Comparison of ENCODE assay signal across 16 mouse cellular contexts in the genomic region with DNA sequence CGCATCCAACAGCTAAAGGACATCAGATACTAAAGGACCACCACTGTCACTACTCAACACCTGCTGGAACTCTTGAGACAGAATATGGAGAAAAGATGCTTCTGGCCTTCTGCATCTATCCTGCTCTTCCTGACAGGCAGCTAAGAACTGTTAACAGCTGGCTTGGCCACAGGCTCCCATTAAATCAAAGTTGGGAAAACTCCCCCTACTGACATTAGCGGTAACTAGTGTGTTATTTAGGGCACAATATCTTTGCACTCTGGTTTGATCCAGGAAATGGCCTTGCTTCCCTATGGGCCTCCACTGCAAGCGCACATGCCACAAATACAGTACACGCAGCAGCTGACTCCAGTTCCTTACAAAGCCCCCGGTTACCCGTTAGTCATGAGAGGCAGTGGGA.
DNase-seq lines count a peak whose midpoint lies in the region; ATAC-seq and TF ChIP-seq lines count a peak whose summit lies in the region.
"Had no signal": no experiment of that assay in that cellular context is flagged by ENCODE, and none has a peak within 500 bp of the region (broad histone marks: within the 10 kb centered on the region; RNA-seq: fewer than 3 reads in every experiment).

No protein-coding gene starts in this region.

- no peak overlapping the region for H3K9ac ChIP-seq in kidney, postnatal 0 days (ENCODE audit: low read depth, low read length)
- H3K9ac ChIP-seq in embryonic facial prominence, embryonic 14.5 days (ENCODE audit: low read depth, low read length) = no peak overlapping the region
- H3K9ac ChIP-seq: embryonic facial prominence, embryonic 13.5 days; heart, embryonic 15.5 days had no signal

- ATAC-seq in kidney, postnatal 0 days (replicated peaks; ENCODE audit: low FRiP score, low read depth) = no peak; the same call in 1 of the 2 replicates
- no peak for ATAC-seq in embryonic facial prominence, embryonic 14.5 days (ENCODE audit: low read depth)
- 0 out of 2 replicates have a peak, but pooled peaks have one; percentile 29 for ATAC-seq in megakaryocyte progenitor cell, adult 5-6 weeks (replicated peaks; ENCODE audit: poor library complexity)
- ATAC-seq: midbrain, embryonic 13.5 days had no signal

- TF ChIP-seq CTCF in kidney, postnatal 0 days (IDR thresholded peaks at IDR 0.05; ENCODE audit: low read depth) = peak; percentile 44; the same call in 1 of the 2 replicates

- no peaks in the 10 kb centered on the region for H3K36me3 ChIP-seq in kidney, postnatal 0 days (ENCODE audit: insufficient read depth, low read length)
- no peaks in the 10 kb centered on the region for H3K36me3 ChIP-seq in embryonic facial prominence, embryonic 14.5 days (ENCODE audit: control insufficient read depth, insufficient read depth, low read length)
- H3K36me3 ChIP-seq: embryonic facial prominence, embryonic 13.5 days; heart, embryonic 15.5 days; midbrain, embryonic 13.5 days had no signal

- H3K4me3 ChIP-seq in kidney, postnatal 0 days (replicated peaks; ENCODE audit: low read depth, low read length) = no peak overlapping the region
- H3K4me3 ChIP-seq in embryonic facial prominence, embryonic 14.5 days (ENCODE audit: low read depth, low read length) = no peak overlapping the region
- H3K4me3 ChIP-seq: heart, embryonic 15.5 days; layer of hippocampus, adult 2 months; midbrain, embryonic 13.5 days had no signal

- no peaks in the 10 kb centered on the region for H3K4me1 ChIP-seq in kidney, postnatal 0 days (replicated peaks; ENCODE audit: insufficient read depth, low read length)
- peaks cover 23% of the 10 kb centered on the region for H3K4me1 ChIP-seq in embryonic facial prominence, embryonic 14.5 days (ENCODE audit: control insufficient read depth, insufficient read depth, low read length)

- no peak overlapping the region for H3K4me2 ChIP-seq in kidney, postnatal 0 days (ENCODE audit: low read length)
- H3K4me2 ChIP-seq in embryonic facial prominence, embryonic 14.5 days (ENCODE audit: low read depth, low read length) = no peak overlapping the region

- H3K27ac ChIP-seq in kidney, postnatal 0 days = no peak overlapping the region
- peak overlapping the region; percentile 39 for H3K27ac ChIP-seq in embryonic facial prominence, embryonic 14.5 days (replicated peaks; ENCODE audit: low read depth, low read length)
- H3K27ac ChIP-seq: heart, embryonic 15.5 days; layer of hippocampus, adult 2 months had no signal

- 53% methylated on average over 6 of the region's 6 CpGs for WGBS in kidney, postnatal 0 days
- WGBS in embryonic facial prominence, embryonic 14.5 days = 50% methylated on average over 6 of the region's 6 CpGs

- H3K27me3 ChIP-seq in kidney, postnatal 0 days (ENCODE audit: insufficient read depth, low read length) = no peaks in the 10 kb centered on the region
- H3K27me3 ChIP-seq in embryonic facial prominence, embryonic 14.5 days (replicated peaks; ENCODE audit: control insufficient read depth, insufficient read depth, low read length) = no peaks in the 10 kb centered on the region
- H3K27me3 ChIP-seq: CH12.LX; embryonic facial prominence, embryonic 13.5 days; heart, embryonic 15.5 days; midbrain, embryonic 13.5 days had no signal

- DNase-seq in kidney, postnatal 0 days (ENCODE audit: low spot score) = peak; percentile 76
- no peak for DNase-seq in kidney, adult 11 months
- peak; percentile 53 for DNase-seq in embryo, embryonic 11 days
- peak; percentile 61 for DNase-seq in embryonic facial prominence, embryonic 14.5 days (ENCODE audit: low spot score)
- no peak for DNase-seq in gastrocnemius, postnatal 4 days (ENCODE audit: low spot score in 2 of 2)
- no peak for DNase-seq in cerebellum, postnatal 10 days
- DNase-seq: cerebellum, adult 11-12 months; gastrocnemius, postnatal 14 days; liver; thymus, postnatal 25 days had no signal

- H3K9me3 ChIP-seq in kidney, postnatal 0 days (replicated peaks; ENCODE audit: low read length) = no peaks in the 10 kb centered on the region
- H3K9me3 ChIP-seq in embryonic facial prominence, embryonic 14.5 days (ENCODE audit: control insufficient read depth, low read length) = no peaks in the 10 kb centered on the region
- H3K9me3 ChIP-seq: embryonic facial prominence, embryonic 13.5 days; heart, embryonic 15.5 days; midbrain, embryonic 13.5 days had no signal

Comparison
In these comparisons a context has a peak if more than half of its experiments do, and no peak if none do; other contexts are left out.
1. DNase-seq: peak in kidney, postnatal 0 days (single experiment), embryo, embryonic 11 days (single experiment) and embryonic facial prominence, embryonic 14.5 days (single experiment); none in kidney, adult 11 months (single experiment), gastrocnemius, postnatal 4 days (0 of 2) and cerebellum, postnatal 10 days (0 of 2).